Mouse (Mus musculus): ENCODE measurements around the gene Magi1. TPM values are rescaled to one million over a fixed set of nuclear protein-coding genes. Genes with fewer than 3 reads are reported as not detected.

Magi1 gene
- 10 to 100 TPM; 87.2 to 87.4 TPM for total RNA-seq (2021)

DNA sequence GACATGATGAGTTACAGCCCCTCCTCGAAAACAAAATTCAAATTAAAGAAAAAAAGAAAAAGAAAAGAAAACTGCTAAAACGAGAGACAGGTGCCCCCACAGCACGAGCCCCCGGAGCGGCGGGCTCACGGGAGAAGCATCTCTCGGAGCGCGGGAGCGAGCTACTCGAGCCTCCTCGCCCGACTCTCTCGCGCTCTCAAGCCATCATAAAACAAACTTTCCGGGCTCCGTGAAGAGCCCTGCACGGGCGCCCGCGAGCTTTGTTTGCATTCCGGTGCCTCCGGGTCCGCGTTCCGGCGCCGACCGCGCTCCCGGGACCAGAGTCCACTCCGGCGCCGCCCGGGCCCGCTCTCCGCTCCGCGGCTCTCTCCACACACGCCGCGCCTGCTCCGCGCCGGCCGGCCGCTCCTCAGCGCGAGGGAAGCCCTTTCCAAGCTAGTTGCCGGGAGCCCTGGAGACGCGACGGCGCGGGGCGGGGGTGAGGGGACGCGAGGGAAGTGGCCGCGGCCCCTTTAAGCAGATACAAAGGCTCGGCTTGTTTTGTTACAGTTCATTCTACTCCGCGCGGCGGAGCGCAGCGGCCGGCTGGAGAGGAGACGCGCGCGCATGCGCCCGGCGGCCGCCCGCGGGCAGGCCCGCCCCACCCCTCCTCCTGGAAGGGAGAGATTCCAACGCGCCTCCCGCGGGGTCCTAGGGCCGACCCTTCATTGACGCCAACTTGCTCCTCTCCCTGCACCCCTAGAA, at the start of gene Magi1:
Gene Magi1 (minus strand): TSS at position 600 of the 744 bp plus-strand sequence.
- intact Hi-C loops (cut with DNase I), result loop anchor here (5.0 to 10.0 kb wide), 2 partner anchors 181 to 201 kb away; no protein-coding TSS in a partner anchor
- DNase-seq, result peak; percentile 97

DNA sequence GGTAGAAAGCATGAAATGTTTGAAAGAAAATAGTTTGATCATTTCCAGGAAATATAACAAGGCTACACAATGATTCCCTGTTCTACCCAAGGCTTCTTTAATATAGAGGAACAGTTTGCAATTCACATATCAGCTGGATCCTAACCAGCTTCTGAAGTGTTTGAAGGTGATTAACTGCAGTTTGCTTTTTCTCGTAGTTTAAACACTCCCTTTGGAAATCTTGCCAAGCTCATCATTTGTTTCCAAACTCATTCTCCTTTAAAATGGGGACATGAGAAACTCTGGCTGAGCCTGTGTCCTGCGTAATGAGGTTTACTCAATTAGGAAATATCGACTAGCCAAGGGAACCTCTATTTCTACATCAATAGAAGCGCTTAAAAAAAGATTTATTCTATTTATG, 43.4 kb upstream of the Magi1 start:
- intact Hi-C loops (cut with DNase I), result no loop called here
- DNase-seq, result no peak

GRCm38 (mm10) chr6:94316886-94317285, 33.2 kb upstream of the Magi1 start:
- intact Hi-C loops (cut with DNase I), result no loop called here
- DNase-seq, result no peak

DNA sequence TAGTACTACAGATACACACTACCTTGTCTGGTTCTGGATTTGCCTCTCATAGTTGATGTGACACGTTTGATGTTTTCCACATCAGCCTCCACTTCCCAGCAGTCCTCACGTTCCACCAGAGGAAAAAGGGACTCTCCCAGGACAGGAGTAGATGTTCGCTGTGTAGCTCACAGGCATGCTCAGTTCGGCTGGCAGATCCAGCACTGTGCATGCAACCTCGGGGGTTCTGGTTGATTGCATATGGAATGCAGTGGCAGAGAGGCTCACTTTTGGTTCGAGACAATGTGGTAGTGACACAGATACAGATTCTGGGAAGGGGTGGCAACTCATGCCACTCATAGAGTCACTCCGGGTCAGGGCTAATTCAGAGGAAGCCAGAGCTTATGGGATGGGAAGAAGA, 28.6 kb upstream of the Magi1 start:
- intact Hi-C loops (cut with DNase I), result no loop called here

DNA sequence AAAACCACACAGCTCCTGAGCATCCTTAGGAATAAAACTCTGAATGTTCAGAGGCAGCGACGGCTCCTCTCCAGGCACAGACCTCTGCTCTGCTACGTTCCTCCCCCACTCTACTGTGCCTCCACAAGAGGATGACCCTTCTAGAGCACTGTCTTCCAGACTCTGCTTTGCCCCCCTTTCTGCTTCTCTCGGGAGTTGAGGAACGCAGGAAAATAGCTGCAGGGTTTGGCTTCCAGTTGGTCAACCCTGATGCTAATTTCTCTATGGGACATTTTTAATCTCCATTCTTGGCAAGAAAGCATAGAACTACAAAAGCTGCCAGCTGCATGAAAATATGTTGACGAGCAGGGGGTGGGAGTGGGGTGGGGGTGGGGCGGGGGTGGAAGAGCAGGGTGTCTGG, 24.8 kb upstream of the Magi1 start:
- intact Hi-C loops (cut with DNase I), result no loop called here
- DNase-seq, result peak; percentile 40

More for the DNA sequence above, 28.6 kb upstream of the Magi1 start:
- no peak for DNase-seq

- intact Hi-C loops (cut with DNase I), result no loop called here
- DNase-seq, result no peak
Measured at GRCm38 (mm10) chr6:94303512-94303911, 19.8 kb upstream of the Magi1 start.

GRCm38 (mm10) chr6:94301804-94302203, 18.1 kb upstream of the Magi1 start:
- no peak for DNase-seq
- intact Hi-C loops (cut with DNase I), result no loop called here

GRCm38 (mm10) chr6:94300562-94300961, 16.8 kb upstream of the Magi1 start:
- no peak for DNase-seq
- intact Hi-C loops (cut with DNase I), result no loop called here

DNA sequence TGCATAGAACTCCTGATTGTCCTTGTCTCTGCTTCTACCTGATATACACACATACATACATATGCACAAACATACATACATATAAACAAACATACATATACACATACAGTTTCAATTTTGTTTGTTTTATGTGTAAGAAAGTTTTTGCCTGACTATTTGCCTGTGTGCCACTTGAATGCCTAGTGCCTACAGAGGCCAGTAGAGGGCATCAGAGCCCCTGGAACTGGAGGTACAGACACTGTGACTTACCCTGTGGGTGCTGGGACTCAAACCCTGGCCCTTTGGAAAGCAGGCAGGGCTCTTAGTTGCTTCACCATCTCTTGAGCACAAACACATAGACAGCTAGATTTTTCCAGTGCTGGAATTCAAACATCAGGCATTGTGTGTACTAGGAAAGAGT, 3.7 kb upstream of the Magi1 start:
- intact Hi-C loops (cut with DNase I), result loop anchor here (10.0 kb wide), 1 partner anchor 177 kb away; no protein-coding TSS in a partner anchor
- no peak for DNase-seq

DNA sequence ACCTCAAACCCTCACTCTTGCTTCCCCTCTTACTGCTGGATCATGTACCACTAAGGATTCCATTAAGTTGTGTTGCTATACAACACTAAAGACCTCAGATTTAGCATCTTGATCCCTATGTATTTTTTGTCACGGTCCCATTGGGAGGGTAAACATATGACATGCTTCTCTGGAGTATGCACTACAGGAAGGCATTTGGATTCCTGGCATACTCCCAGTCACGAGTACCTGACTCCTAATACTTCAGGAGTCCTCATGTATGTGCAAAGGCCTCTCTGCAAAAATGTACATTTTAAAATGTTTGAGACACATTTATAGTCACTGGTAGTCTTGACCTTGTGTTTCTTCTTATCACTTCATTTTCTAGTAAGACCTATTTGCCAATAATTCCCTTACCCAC, 2.8 kb upstream of the Magi1 start:
- no peak for DNase-seq
- intact Hi-C loops (cut with DNase I), result loop anchor here (10.0 kb wide), 1 partner anchor 178 kb away; no protein-coding TSS in a partner anchor

GRCm38 (mm10) chr6:94284089-94284825, 540 bp upstream of the Magi1 start:
- intact Hi-C loops (cut with DNase I), result loop anchor here (5.0 to 10.0 kb wide), 2 partner anchors 181 to 202 kb away; no protein-coding TSS in a partner anchor
- peak; percentile 15 for DNase-seq

GRCm38 (mm10) chr6:94282301-94283241, 1.1 kb downstream of the Magi1 start:
- intact Hi-C loops (cut with DNase I), result loop anchor here (5.0 to 10.0 kb wide), 2 partner anchors 182 to 200 kb away; no protein-coding TSS in a partner anchor

DNA sequence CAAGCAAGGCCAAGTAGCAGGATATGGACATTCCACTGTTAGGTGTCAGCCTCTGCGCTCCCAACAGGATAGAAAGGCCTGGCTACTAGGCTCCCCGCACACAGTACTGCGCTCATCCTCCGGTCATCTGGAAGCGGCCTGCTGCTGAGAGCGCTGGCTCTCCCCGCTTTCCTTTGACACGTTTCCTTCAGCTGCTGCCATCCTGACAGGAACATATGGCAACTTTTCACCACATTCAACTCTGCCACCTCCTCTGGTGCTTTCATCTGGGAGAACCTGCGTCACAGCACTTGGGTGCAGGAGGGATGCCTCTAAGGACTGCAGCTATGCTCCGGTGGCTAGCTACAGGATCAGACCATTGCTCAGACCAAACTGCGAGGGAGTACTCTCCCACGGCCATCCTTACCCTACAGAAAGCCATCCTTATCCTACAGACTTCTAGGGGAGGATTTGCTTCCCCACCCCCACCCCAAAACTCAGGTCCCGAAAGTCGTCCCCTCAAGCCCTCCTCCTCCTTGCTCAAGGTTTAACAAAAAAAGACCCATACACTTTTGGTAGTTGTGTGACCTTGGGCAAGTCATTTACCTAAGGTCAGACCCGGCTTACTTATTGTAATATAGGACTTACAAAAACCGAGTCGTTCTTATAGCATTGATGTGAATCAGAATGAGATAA, 2.0 kb downstream of the Magi1 start:
- peak; percentile 11 for DNase-seq
- intact Hi-C loops (cut with DNase I), result loop anchor here (5.0 to 10.0 kb wide), 2 partner anchors 183 to 199 kb away; no protein-coding TSS in a partner anchor

More at GRCm38 (mm10) chr6:94282301-94283241, 1.1 kb downstream of the Magi1 start:
- peak; percentile 22 for DNase-seq

DNA sequence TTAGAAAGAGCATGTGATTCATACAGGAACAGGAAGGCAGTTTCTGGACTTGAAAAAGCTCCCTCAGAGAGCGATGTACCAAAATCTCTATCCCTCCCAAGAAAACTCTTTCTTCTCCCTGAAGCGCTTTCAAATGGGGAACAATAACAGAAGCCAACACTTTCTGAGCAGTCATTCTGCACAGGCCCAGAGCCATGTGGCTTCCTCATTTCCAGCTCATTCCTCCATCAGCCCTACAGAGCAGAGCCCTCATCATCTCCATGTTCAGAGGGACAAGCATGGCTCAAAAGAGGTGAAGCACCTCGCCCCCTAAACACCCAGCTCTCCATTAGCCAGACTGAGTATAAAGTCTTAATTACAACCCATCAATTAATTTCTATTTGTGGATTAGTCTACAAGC, 9.8 kb downstream of the Magi1 start:
- intact Hi-C loops (cut with DNase I), result no loop called here
- DNase-seq, result no peak

GRCm38 (mm10) chr6:94270001-94270400, 13.7 kb downstream of the Magi1 start:
- intact Hi-C loops (cut with DNase I), result no loop called here
- DNase-seq, result no peak

DNA sequence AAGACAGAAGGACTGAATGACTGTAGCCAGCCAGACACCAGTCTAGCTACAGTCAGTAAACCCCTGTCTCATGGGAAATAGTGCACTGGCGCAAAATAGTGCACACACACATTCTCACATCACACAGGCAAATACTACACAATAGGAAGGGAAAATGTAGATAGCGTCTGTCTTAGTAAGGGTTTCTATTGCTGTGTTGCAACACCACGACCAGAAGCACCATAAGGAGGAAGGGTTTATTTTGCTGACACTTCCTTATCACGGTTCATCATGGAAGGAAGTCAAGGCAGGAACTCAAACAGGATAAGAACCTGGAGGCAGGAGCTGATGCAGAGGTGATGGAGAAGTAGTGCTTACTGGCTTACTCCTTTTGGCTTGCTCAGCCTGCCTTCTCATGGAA, 14.5 kb downstream of the Magi1 start:
- no peak for DNase-seq
- intact Hi-C loops (cut with DNase I), result no loop called here

GRCm38 (mm10) chr6:94265244-94265935, 18.3 kb downstream of the Magi1 start:
- DNase-seq, result no peak

DNA sequence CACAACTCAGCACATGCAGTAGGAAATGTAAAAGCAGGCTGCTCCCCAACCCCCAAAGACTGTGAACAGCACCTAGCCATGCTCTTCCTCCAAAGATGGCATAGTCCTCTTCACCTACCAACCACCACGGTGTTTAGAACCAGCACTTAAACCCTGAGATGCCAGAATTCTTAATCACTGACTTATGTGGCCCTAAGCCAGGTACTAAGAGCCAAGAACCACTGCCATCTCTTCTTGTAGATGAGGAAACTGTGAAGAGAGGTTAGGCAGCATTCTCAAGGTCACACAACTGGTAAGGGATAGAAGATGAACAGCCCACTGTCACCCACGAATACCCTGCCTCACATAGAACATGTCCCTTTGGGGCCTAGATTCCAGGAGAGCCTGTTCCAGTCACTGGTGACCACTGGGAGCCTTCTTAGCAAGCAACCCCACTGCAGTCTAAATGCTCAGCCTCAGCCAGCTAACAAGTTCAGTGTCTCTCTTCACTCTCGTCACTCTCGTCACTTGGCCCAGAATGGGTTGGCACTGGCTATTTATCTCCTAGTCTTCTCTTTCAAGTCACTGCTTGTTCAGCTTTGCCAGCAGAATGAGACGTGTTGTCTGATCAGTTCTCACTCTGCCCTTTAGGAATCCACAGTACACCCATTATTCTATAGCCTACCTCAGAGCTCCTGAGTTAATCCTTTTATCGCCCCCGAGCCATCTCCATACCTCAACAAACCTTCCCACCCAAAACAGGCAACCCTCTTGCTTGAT, 19.4 kb downstream of the Magi1 start:
- no peak for DNase-seq
- intact Hi-C loops (cut with DNase I), result no loop called here

More at GRCm38 (mm10) chr6:94265244-94265935, 18.3 kb downstream of the Magi1 start:
- intact Hi-C loops (cut with DNase I), result no loop called here

GRCm38 (mm10) chr6:94260831-94261230, 22.9 kb downstream of the Magi1 start:
- DNase-seq, result no peak
- intact Hi-C loops (cut with DNase I), result no loop called here
